Mouse (Mus musculus) intestine, postnatal 0 days (tissue): ENCODE data around the gene Dcaf12. TPM values are rescaled to one million over a fixed set of nuclear protein-coding genes. Genes with fewer than 3 reads are reported as not detected.

Experiments
- ATAC-seq: fragments of 200-750 bp; cut with Nextera tagmentation; 2 replicates; pipeline ENCODE4 v1.8.0; 2017; ENCODE audit warnings: mild to moderate bottlenecking, moderate TSS enrichment, moderate library complexity
- H3K27ac ChIP-seq: fragments of 300-500 bp; sonication (generic); 2 replicates; pipeline ENCODE4 v1.5.1; 2014; ENCODE audit warnings: mild to moderate bottlenecking, low read depth, low read length, moderate library complexity
- H3K27me3 ChIP-seq: fragments of 300-500 bp; sonication (generic); replicated peaks from 2 replicates; pipeline ENCODE4 v1.6.1; 2014; ENCODE audit warnings: low read length, mixed read lengths; ENCODE audit not compliant: control insufficient read depth, insufficient read depth
- H3K36me3 ChIP-seq: fragments of 300-500 bp; sonication (generic); 2 replicates; pipeline ENCODE4 v1.6.1; 2014; ENCODE audit warnings: mild to moderate bottlenecking, moderate library complexity; ENCODE audit not compliant: control insufficient read depth, insufficient read depth
- H3K4me1 ChIP-seq: fragments of 300-500 bp; sonication (generic); replicated peaks from 2 replicates; pipeline ENCODE4 v1.6.1; 2014; ENCODE audit warnings: antibody characterized with exemption, low read length, mixed read lengths; ENCODE audit not compliant: control insufficient read depth, insufficient read depth
- H3K4me2 ChIP-seq: fragments of 300-500 bp; sonication (generic); replicated peaks from 2 replicates; pipeline ENCODE4 v1.6.1; 2014; ENCODE audit warnings: low read depth, mild to moderate bottlenecking, moderate library complexity
- H3K4me3 ChIP-seq: fragments of 300-500 bp; sonication (generic); 2 replicates; pipeline ENCODE4 v1.5.1; 2014; ENCODE audit warnings: low read depth, low read length
- H3K9ac ChIP-seq: fragments of 300-500 bp; sonication (generic); 2 replicates; pipeline ENCODE4 v1.6.1; 2014; ENCODE audit warnings: mild to moderate bottlenecking, low read depth, low read length
- H3K9me3 ChIP-seq: fragments of 300-500 bp; sonication (generic); 2 replicates; pipeline ENCODE4 v1.6.1; 2016; ENCODE audit warnings: mixed run types; ENCODE audit not compliant: control insufficient read depth
- CTCF ChIP-seq: sonication (generic); IDR thresholded peaks from 2 replicates; pipeline ENCODE4 v1.5.1; 2016; ENCODE audit warnings: low read depth, mild to moderate bottlenecking, control low read depth, antibody characterized with exemption, moderate library complexity
- WGBS: fragments of 180-500 bp; shearing (Covaris S2); extraction: QIAGEN DNeasy Blood & Tissue Kit; methylation state at CpG from one replicate; pipeline ENCODE4 v1.1.7; 2014; 5-methylcytosine and 5-hydroxymethylcytosine counted together
- polyA plus RNA-seq: library from polyadenylated mRNA; unstranded; fragments of >200 nt; fragmentation: Nextera tagmentation; extraction: Ambion mirVana; gene quantifications from 2 replicates; pipeline ENCODE4 v1.2.1, GENCODE M21; 2015

Dcaf12 gene
- polyA plus RNA-seq, 1 experiment from 2014 or later = 27.0 TPM

GRCm38 (mm10) chr4:41352758-41353157 is 38.1 kb upstream of the Dcaf12 start:
- 0 out of 2 replicates have a peak, but pooled peaks cover 2% of the 10 kb centered on the region for H3K4me1 ChIP-seq
- H3K4me2 ChIP-seq = no peak overlapping the region
- no peak overlapping the region for H3K9ac ChIP-seq
- TF ChIP-seq CTCF = no peak
- peaks cover 5% of the 10 kb centered on the region; the same call in 1 of the 2 replicates for H3K36me3 ChIP-seq
- H3K27ac ChIP-seq = no peak overlapping the region
- H3K9me3 ChIP-seq = no peaks in the 10 kb centered on the region
- no peak for ATAC-seq
- H3K27me3 ChIP-seq = no peaks in the 10 kb centered on the region
- 83% methylated on average over 4 of the region's 4 CpGs for WGBS
- H3K4me3 ChIP-seq = no peak overlapping the region

- no peaks in the 10 kb centered on the region for H3K36me3 ChIP-seq
- no peaks in the 10 kb centered on the region for H3K9me3 ChIP-seq
- peak overlapping the region; percentile 69 for H3K4me2 ChIP-seq
- peak overlapping the region; percentile 92 for H3K27ac ChIP-seq
- no peak for TF ChIP-seq CTCF
- H3K9ac ChIP-seq = peak overlapping the region; percentile 81
- H3K27me3 ChIP-seq = no peaks in the 10 kb centered on the region
- 0 out of 2 replicates have a peak, but pooled peaks cover 2% of the 10 kb centered on the region for H3K4me1 ChIP-seq
- peak; percentile 49; the same call in 1 of the 2 replicates for ATAC-seq
- peak overlapping the region; percentile 97 for H3K4me3 ChIP-seq
- WGBS = under 1% methylated on average over 28 of the region's 28 CpGs
These were observed 34.5 kb upstream of the Dcaf12 start for GRCm38 (mm10) chr4:41349199-41349591.

- no peak for TF ChIP-seq CTCF
- peak; percentile 95 for ATAC-seq
- WGBS = under 1% methylated on average over 31 of the region's 31 CpGs
- H3K4me1 ChIP-seq = 0 out of 2 replicates have a peak, but pooled peaks cover 2% of the 10 kb centered on the region
- peak within 1 kb of the TSS; percentile 97 for H3K4me3 ChIP-seq
- H3K27me3 ChIP-seq = no peaks in the 10 kb centered on the region
- peak within 1 kb of the TSS; percentile 92 for H3K27ac ChIP-seq
- no peaks in the 10 kb centered on the region for H3K36me3 ChIP-seq
- no peaks in the 10 kb centered on the region for H3K9me3 ChIP-seq
- H3K9ac ChIP-seq = peak within 1 kb of the TSS; percentile 81
- H3K4me2 ChIP-seq = peak within 1 kb of the TSS; percentile 69
These were observed 34.0 kb upstream of the Dcaf12 start, which contains the start of gene Ubap1 for GRCm38 (mm10) chr4:41348584-41349198. Ubap1 (plus strand) TSS chr4:41348996.

- ATAC-seq = no peak
- Histone ChIP-seq H3K36me3 (no peaks in the 10 kb centered on the region), H3K4me2 (peak overlapping the region; percentile 55), H3K9ac (no peak overlapping the region), H3K27ac (peak overlapping the region; percentile 31; the same call in 1 of the 2 replicates), H3K4me3 (peak overlapping the region; percentile 97), H3K9me3 (no peaks in the 10 kb centered on the region), H3K4me1 (0 out of 2 replicates have a peak, but pooled peaks cover 2% of the 10 kb centered on the region), H3K27me3 (no peaks in the 10 kb centered on the region)
- 17% methylated on average over 5 of the region's 5 CpGs for WGBS
- TF ChIP-seq CTCF = no peak
These were observed 33.1 kb upstream of the Dcaf12 start for GRCm38 (mm10) chr4:41347839-41348238.

- H3K4me1 ChIP-seq = 0 out of 2 replicates have a peak, but pooled peaks cover 2% of the 10 kb centered on the region
- no peak overlapping the region for H3K27ac ChIP-seq
- no peak overlapping the region for H3K4me3 ChIP-seq
- H3K27me3 ChIP-seq = no peaks in the 10 kb centered on the region
- H3K9ac ChIP-seq = no peak overlapping the region
- WGBS = 73% methylated on average over 2 of the region's 2 CpGs
- no peak for ATAC-seq
- TF ChIP-seq CTCF = no peak
- H3K4me2 ChIP-seq = no peak overlapping the region
- H3K9me3 ChIP-seq = no peaks in the 10 kb centered on the region
- no peaks in the 10 kb centered on the region for H3K36me3 ChIP-seq
These were observed 31.3 kb upstream of the Dcaf12 start for GRCm38 (mm10) chr4:41346011-41346410.

- no peak overlapping the region for H3K4me2 ChIP-seq
- no peaks in the 10 kb centered on the region for H3K27me3 ChIP-seq
- H3K9me3 ChIP-seq = no peaks in the 10 kb centered on the region
- no peaks in the 10 kb centered on the region for H3K36me3 ChIP-seq
- H3K27ac ChIP-seq = no peak overlapping the region
- no peak overlapping the region for H3K4me3 ChIP-seq
- no peak; the same call in 1 of the 2 replicates for TF ChIP-seq CTCF
- WGBS = 83% methylated on average over 11 of the region's 11 CpGs
- no peaks in the 10 kb centered on the region for H3K4me1 ChIP-seq
- ATAC-seq = no peak
- H3K9ac ChIP-seq = no peak overlapping the region
These were observed 26.3 kb upstream of the Dcaf12 start for GRCm38 (mm10) chr4:41340912-41341550.
